Mouse (Mus musculus) cerebellum, postnatal 10 days (tissue): ENCODE results near the gene Cilp.
"Not testable (repeated sequence)": the region's sequence is repeated elsewhere in the genome, so short reads cannot be mapped to it uniquely, and the experiment has no call there.

ENCODE experiments used
- DNase-seq, 2 experiments: peaks; one replicate each; pipeline ENCODE4 v3.0.0; 2021; ENCODE audit warnings: mixed read lengths in 2 of 2

Cilp gene

GRCm38 (mm10) chr9:65264959-65265358, at the start of gene Cilp:
Gene Cilp (plus strand): TSS chr9:65265180.
- DNase-seq, result no peak

DNA sequence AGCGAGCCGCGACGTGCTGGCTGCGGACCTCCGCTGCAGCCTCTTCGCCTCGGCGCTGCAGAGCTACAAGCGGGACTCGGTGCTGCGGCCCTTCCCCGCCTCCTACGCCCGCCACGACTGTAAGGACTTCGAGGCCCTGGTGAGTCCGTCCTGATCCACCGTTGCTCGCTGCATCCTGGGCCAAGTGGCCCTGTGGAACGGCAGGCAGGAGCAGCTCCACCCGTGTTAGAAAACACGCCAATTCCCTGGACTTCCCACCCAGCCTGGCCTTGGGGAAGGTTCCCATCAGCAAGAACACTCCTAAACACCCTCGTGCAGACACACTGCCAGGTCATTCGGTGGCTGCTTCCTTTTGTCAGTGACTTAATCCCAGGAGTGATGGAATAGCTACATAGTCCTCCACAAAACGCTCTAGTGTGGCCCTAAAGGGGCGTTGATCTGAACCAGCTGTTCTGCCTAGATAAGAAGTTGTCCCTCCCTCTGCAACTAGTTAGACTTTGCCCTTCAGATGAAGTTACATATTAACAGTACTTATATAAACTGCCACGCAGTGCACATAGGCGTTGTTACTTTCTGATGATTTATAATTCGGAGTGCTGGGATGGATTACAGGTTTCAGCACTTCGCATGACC, 49.4 kb upstream of the Cilp start:
- DNase-seq, result no peak

GRCm38 (mm10) chr9:65216972-65217371, 48.0 kb upstream of the Cilp start:
- DNase-seq, result no peak

DNA sequence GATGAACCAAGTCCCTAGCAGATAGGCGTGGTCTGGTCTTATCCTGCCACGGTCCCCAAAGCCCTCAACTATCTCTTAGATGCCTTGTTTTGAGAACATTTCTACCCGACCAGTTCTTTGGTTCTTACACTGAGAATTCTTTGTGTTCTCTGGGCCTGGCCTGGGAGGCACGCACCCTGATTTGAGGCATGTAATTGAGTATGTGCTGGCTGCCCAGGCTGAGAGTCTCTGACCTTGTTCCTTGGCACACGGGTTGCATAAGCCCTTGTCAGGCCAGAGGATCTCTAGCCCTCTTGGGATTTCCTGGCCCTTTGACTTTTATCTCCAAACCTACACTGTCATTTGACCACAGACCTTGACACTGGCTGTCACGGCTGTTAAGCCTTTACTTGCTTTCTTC, 47.3 kb upstream of the Cilp start:
- DNase-seq, result no peak

DNA sequence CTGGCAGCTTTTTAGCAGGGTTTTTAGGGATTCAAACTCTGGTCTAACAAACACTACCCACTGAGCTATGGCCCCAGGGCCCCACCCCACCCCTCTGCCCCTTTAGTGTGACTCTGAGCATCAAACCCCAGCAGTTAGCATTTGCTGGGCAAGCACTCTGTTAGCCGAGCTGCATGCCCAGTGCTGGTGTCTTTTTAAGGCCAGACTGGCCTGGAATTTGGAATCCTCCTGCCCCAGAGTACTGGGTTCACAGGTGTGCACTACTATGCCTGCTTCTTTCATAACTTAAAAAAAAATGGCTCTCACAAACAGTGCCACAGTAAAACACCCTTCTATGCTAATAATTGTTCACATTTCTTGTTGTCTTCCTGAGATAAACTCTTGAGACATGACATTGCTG, 46.1 kb upstream of the Cilp start:
- no peak for DNase-seq

DNA sequence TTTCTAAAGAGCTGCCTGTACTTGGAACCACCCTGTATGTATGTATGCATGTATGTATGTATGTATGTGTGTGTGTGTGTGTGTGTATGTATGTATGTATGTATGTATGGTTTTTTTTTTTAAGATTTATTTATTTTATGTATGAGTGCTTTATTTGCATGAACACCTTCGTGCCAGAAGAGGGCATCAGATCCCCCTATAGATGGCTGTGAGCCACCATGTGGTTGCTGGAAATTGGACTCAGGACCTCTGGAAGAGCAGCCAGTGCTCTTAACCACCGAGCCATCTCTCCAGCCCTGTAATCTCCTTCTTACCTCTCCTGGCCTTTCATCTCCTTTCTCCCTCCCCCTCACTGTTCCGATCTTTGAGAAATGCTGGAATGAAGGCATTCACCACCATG, 44.6 kb upstream of the Cilp start:
- DNase-seq, result not testable (repeated sequence)

DNA sequence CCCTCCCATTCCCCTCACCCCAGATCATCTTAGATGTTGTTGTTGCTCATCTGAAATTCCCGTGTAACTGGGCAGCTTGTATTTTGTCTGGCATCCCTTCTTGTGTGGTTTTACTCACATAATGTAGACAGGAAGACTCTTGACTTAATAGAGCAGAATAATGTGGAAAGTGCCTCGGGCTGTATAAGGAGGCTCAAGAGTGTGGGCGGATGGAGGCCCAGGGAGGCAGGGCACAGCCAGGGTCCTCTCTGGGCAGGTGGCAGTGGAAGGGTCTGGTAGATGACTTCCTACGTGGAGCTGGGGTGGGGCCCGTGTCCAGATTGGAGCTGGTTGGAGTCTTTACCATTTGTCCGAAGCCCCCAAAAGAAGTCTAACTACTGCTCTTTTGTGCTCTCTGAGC, 41.1 kb upstream of the Cilp start:
- DNase-seq, result no peak

- peak; percentile 73 to 78 for DNase-seq
Observed at GRCm38 (mm10) chr9:65225795-65226194, 39.2 kb upstream of the Cilp start.

DNA sequence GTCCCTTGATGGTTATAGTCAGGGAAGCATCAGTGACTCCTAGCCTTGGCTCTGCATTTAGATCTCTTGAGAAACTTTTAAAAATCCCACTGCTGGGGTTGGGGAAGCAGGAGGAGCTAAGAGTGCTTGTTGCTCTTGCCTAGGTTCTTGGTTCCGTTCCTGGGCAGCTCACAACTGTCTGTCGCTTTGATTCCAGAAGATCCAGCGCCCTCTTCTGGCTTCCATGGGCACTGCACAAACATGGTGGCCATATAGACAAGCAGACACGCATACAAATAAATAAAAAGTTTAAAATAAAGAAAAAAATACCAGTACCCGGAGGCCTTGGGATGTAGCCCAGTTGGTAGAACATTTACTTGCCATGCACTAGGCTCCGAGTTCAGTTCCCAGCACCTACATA, 34.7 kb upstream of the Cilp start:
- no peak for DNase-seq

- peak; percentile 56 to 61 for DNase-seq
Observed at GRCm38 (mm10) chr9:65231284-65231683, 33.7 kb upstream of the Cilp start.

DNA sequence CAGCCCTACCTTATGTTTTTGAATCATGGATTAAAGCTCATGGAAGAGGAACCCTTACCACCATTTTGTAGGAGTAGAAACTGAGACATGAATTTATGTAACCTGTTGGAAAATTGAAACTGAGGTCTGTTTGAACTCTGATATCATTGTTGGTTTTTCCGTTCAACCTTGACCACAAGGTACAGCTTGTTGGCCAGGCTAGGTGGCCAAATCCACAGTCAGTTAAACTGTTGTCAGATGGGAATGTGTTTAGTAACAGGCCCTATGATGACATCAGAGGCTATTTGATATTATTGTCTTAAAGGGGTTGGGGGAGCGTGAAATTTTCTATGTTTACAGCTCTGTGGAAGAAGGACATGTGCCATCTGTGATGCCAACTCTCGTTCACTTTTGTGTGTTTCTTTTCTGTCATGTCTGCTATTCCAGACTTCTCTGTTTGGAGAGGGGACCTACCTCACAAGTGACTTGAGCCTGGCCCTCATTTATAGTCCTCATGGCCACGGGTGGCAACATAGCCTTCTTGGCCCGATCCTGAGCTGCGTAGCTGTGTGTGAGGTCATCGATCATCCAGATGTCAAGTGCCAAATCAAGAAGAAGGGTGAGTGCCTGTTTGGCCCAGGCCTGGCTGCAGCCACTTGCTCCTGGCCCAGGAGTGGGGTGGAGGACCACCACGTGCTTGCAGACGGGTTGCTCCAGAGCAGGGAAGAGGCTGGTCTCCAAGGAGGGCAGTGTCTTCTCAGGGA, 31.6 kb upstream of the Cilp start:
- no peak for DNase-seq

GRCm38 (mm10) chr9:65234734-65235133, 30.2 kb upstream of the Cilp start:
- DNase-seq, result no peak

- DNase-seq, result no peak
Observed at GRCm38 (mm10) chr9:65235601-65236000, 29.4 kb upstream of the Cilp start.

GRCm38 (mm10) chr9:65237616-65238015, 27.4 kb upstream of the Cilp start:
- peak; percentile 46 to 49 for DNase-seq

DNA sequence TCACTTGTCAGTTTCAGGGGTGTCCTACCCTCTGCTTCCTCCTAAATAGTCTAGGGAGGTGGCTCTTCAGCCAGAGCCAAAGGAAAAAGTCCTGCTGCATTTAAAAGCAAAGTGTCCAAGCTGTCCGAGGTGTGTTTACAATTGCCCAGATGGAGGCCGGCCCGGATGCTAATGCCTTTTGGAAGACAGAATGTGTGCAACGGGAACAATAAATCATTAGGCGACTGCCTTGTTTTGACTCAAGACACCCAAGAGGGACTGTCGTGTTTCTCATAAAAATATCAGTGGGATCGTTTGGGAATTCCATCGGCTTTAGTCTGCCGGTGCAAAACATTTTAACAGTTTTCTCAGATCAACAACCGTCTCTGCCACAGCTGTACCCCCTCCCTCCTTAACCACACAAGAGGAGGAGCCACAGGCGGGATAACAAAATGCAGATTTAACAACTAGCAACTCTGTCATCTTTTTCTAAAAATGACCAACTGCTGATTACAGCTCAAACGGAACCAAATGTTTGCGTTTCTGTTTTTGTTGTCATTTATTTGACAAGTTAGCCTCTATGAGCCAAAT, 26.7 kb upstream of the Cilp start:
- DNase-seq, result no peak

DNA sequence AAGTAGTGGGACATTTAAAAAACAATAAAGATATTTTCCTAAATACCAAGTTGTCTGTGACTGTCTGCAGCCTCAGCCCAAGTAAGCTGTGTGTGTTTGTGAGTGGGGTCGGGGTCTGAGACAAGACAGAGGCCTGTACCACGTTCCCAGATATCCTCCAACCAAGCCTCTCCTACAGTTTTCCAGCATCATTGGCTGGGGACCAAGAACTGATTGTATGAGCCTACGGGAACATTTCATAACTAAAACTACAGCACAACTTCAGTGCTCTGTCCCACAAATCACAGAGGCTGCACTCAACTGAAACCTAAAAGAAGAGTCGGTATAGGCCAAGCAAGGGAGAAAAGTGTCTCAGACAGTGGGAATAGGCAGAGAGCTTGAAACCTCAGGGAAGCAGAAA, 25.8 kb upstream of the Cilp start:
- DNase-seq, result no peak

DNA sequence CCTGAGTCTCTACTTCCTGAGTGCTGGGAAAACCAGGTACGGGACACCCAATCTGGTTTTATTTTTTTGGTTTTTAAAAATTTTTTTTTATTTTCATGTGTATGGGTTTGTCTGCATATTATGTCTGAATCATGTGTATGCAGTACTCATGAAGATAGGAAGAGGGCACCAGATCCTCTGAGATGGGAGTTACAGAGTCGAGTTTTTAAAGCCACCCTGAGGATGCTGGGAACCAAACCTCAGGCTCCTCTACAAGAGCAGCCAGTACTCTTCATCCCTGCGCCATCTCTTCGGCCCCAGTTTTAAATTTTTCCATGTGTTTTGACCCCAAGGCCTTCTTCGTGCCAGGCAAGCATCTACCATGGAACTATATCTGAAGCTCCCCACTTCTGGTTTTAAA, 25.2 kb upstream of the Cilp start:
- no peak for DNase-seq

- DNase-seq, result no peak
Observed at GRCm38 (mm10) chr9:65240587-65240986, 24.4 kb upstream of the Cilp start.

DNA sequence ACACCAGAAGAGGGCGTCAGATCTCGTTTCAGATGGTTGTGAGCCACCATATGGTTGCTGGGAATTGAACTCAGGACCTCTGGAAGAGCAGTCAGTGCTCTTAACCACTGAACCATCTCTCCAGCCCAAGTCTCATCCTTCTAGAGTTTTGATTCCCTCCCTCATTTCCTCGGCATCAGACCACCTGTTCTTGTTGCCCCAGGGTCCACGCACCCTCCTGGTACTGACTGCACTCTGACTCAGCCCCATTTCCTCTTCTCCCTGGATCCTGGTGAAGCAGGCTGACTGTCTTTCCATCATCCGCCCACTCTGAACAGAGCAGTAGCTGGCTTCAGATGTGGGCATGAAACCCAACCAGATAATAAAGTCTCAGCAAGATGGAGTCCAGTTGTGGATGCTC, 23.0 kb upstream of the Cilp start:
- DNase-seq, result no peak

DNA sequence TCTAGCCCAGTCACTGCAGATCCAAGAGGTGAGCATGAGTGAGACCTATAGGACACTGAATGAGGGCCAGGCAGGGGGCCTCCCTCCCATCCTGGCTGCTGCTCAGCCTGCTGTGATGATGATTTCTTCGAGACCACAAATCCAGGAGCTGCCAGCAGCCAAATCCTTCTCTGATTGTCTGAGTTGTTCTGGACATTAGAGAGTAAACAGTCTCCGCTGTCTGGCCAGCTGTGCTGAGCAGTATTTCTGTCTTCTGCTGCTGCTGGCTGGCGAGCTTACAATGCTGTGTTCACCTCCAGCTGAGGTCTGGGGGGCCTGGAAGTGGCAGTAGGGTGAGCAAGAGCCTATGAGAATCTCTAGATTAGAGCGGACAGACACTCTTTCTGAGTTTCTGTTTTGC, 21.7 kb upstream of the Cilp start:
- DNase-seq, result no peak

GRCm38 (mm10) chr9:65244036-65244806, 20.8 kb upstream of the Cilp start:
- no peak for DNase-seq

- no peak for DNase-seq
Observed at GRCm38 (mm10) chr9:65247502-65248376, 17.2 kb upstream of the Cilp start.

GRCm38 (mm10) chr9:65248377-65248690, 16.6 kb upstream of the Cilp start:
- no peak for DNase-seq
